Mouse (Mus musculus) erythroblast, embryonic 14.5 days (primary cell): ENCODE measurements around the gene Rab2b.

Experiments
- GATA1 ChIP-seq: IDR thresholded peaks from 2 replicates; pipeline ENCODE4 v1.6.1; 2012; ENCODE audit warnings: low read length, inconsistent platforms, mixed read lengths
- TAL1 ChIP-seq: IDR thresholded peaks from 3 replicates; pipeline ENCODE4 v1.6.1; 2012; ENCODE audit warnings: low read length, inconsistent platforms, mixed read lengths

DNA sequence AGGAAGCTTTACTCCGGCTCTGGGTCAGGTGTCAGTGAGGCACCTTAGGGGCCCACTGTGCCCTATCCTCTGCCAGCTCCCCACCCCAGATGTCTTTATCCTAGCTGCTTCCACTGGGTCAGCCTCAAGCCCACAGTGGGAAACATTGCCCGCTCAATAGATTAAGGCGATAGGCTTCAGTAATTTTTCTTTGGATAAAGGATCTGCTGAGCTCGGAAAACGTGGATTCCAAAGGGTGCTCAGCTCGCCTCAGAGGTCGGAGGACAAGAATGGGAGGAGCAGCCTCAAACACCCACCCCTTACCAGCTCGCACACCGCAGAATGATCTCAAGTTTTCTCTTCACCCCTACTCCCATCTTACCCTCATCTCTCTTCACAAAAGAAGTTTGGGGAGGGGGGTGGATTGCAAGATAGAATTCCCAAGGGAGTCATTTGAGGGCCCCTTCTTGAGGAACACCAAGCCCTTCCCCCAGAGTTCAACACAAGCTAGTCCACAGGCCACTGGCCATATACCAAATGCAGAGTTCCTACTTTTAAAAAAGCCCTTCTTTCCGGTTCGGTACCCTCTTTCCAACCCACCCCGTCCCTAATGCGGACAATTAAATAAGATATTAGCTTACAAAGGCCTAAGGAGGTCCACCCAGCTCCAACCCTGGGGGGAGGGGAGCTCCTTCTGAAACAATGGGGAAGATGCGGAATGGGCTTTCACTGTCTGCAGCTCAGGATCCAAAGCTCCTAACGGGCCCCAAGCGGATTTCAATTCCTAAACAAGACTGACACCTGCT, 37.3 kb upstream of the Rab2b start:
- no peak for TF ChIP-seq GATA1
- no peak for TF ChIP-seq TAL1
